Mouse (Mus musculus) heart, adult 2 months (tissue): ENCODE measurements around the gene Stxbp3. TPM values are rescaled to one million over a fixed set of nuclear protein-coding genes. Genes with fewer than 3 reads are reported as not detected.

Experiments used
- DNase-seq, 2 experiments: peaks; one replicate each; pipeline ENCODE4 v3.0.0; 2021
- H3K27ac ChIP-seq: fragments of 200-600 bp; 2 replicates; pipeline ENCODE4 v1.8.1; 2022
- H3K27me3 ChIP-seq: fragments of 200-500 bp; 2 replicates; pipeline ENCODE4 v1.6.1; 2012; ENCODE audit warnings: mild to moderate bottlenecking, low read length, inconsistent platforms, mixed read lengths; ENCODE audit not compliant: control insufficient read depth, insufficient read depth
- H3K36me3 ChIP-seq: fragments of 200-500 bp; 2 replicates; pipeline ENCODE4 v1.6.1; 2012; ENCODE audit warnings: low read length, inconsistent platforms; ENCODE audit not compliant: control insufficient read depth, insufficient read depth
- H3K4me1 ChIP-seq: fragments of 200-500 bp; 2 replicates; pipeline ENCODE4 v1.6.1; 2011; ENCODE audit warnings: low read length; ENCODE audit not compliant: control insufficient read depth, insufficient read depth
- H3K4me3 ChIP-seq: fragments of 200-600 bp; 2 replicates; pipeline ENCODE4 v1.8.1; 2022
- H3K79me2 ChIP-seq: fragments of 200-500 bp; replicated peaks from 2 replicates; pipeline ENCODE4 v1.6.1; 2012; ENCODE audit warnings: mild to moderate bottlenecking, inconsistent platforms, low read length, moderate library complexity, mixed read lengths; ENCODE audit not compliant: control insufficient read depth, insufficient read depth
- H3K9ac ChIP-seq: fragments of 200-500 bp; 2 replicates; pipeline ENCODE4 v1.6.1; 2012; ENCODE audit warnings: low read depth, mild to moderate bottlenecking, control low read depth, inconsistent platforms, low read length, mixed read lengths
- CTCF ChIP-seq: fragments of 200-600 bp; IDR thresholded peaks from 2 replicates; pipeline ENCODE4 v1.8.1; 2022; ENCODE audit warnings: antibody characterized with exemption, mild to moderate bottlenecking, moderate library complexity
- EP300 ChIP-seq: fragments of 200-500 bp; IDR thresholded peaks from 2 replicates; pipeline ENCODE4 v1.6.1; 2011; ENCODE audit warnings: low read depth, low read length, control low read depth; ENCODE audit not compliant: insufficient read depth
- POLR2A ChIP-seq: fragments of 200-500 bp; IDR thresholded peaks from 2 replicates; pipeline ENCODE4 v1.6.1; 2011; ENCODE audit warnings: mild to moderate bottlenecking, low read depth, low read length, control low read depth; ENCODE audit not compliant: insufficient read depth
- WGBS: fragments of 180-500 bp; shearing (Covaris S2); methylation state at CpG from one replicate; pipeline ENCODE4 v1.1.7; 2018; 5-methylcytosine and 5-hydroxymethylcytosine counted together
- intact Hi-C: fragments of 180-260 bp; cut with DNase I; formaldehyde crosslinking; loops from one replicate; pipeline ENCODE4 v1.15.1; 2025
- polyA plus RNA-seq: library from polyadenylated mRNA; depleted of rRNA; stranded (reverse); fragments of >200 nt; gene quantifications from 2 replicates; pipeline ENCODE4 v1.2.3, GENCODE M21; 2012
- total RNA-seq, 2 experiments: library from RNA; stranded (reverse); gene quantifications; 2 replicates each; pipeline ENCODE4 v1.2.3; 2021

The Stxbp3 gene
- total and polyA plus RNA-seq, 3 experiments = 7.0 to 27.3 (median 25.7) TPM

GRCm38 (mm10) chr3:108786520-108786919, 53.8 kb downstream of the Stxbp3 start:
- Histone ChIP-seq H3K4me3 (no peak overlapping the region), H3K4me1 (no peaks in the 10 kb centered on the region), H3K27me3 (no peaks in the 10 kb centered on the region), H3K79me2 (no peaks in the 10 kb centered on the region), H3K36me3 (no peaks in the 10 kb centered on the region), H3K9ac (no peak overlapping the region), H3K27ac (no peak overlapping the region)
- TF ChIP-seq CTCF (no peak), POLR2A (no peak), EP300 (no peak)
- 44% methylated on average over 6 of the region's 6 CpGs for WGBS
- intact Hi-C loops = no loop called here
- DNase-seq = no peak

GRCm38 (mm10) chr3:108782364-108782895, 57.9 kb downstream of the Stxbp3 start:
- Histone ChIP-seq H3K4me3 (no peak overlapping the region), H3K79me2 (no peaks in the 10 kb centered on the region), H3K36me3 (no peaks in the 10 kb centered on the region), H3K4me1 (peaks cover 4% of the 10 kb centered on the region), H3K27ac (peak overlapping the region; percentile 51), H3K27me3 (no peaks in the 10 kb centered on the region), H3K9ac (no peak overlapping the region; the same call in 1 of the 2 replicates)
- intact Hi-C loops = no loop called here
- 41% methylated on average over 6 of the region's 6 CpGs for WGBS
- peak in 1 of 2 experiments; percentile 26 for DNase-seq
- TF ChIP-seq POLR2A = no peak
- TF ChIP-seq CTCF = no peak
- no peak for TF ChIP-seq EP300

- Histone ChIP-seq H3K36me3 (no peaks in the 10 kb centered on the region), H3K79me2 (no peaks in the 10 kb centered on the region), H3K4me3 (no peak overlapping the region), H3K27me3 (no peaks in the 10 kb centered on the region), H3K9ac (no peak overlapping the region), H3K4me1 (peaks cover 4% of the 10 kb centered on the region), H3K27ac (peak overlapping the region; percentile 45)
- DNase-seq = no peak
- 55% methylated on average over 5 of the region's 5 CpGs for WGBS
- intact Hi-C loops = no loop called here
- no peak for TF ChIP-seq EP300
- no peak for TF ChIP-seq CTCF
- no peak for TF ChIP-seq POLR2A
Observed at GRCm38 (mm10) chr3:108781884-108782270, 58.4 kb downstream of the Stxbp3 start.

- Histone ChIP-seq H3K27me3 (no peaks in the 10 kb centered on the region), H3K27ac (peak overlapping the region; percentile 45), H3K79me2 (no peaks in the 10 kb centered on the region), H3K4me1 (peaks cover 4% of the 10 kb centered on the region), H3K36me3 (no peaks in the 10 kb centered on the region), H3K4me3 (no peak overlapping the region), H3K9ac (no peak overlapping the region)
- DNase-seq = peak in 1 of 2 experiments; percentile 55
- intact Hi-C loops = no loop called here
- TF ChIP-seq POLR2A (0 out of 2 replicates have a peak, but pooled peaks have one; percentile 16), EP300 (no peak)
- 51% methylated on average over 10 of the region's 10 CpGs for WGBS
Observed at GRCm38 (mm10) chr3:108781238-108781883, 59.0 kb downstream of the Stxbp3 start.

GRCm38 (mm10) chr3:108778761-108779540, 61.4 kb downstream of the Stxbp3 start:
- H3K4me1 ChIP-seq = peaks cover 4% of the 10 kb centered on the region
- no peak for TF ChIP-seq CTCF
- TF ChIP-seq EP300 = no peak
- intact Hi-C loops = no loop called here
- WGBS = 71% methylated on average over 4 of the region's 4 CpGs
- H3K27ac ChIP-seq = no peak overlapping the region
- H3K79me2 ChIP-seq = no peaks in the 10 kb centered on the region
- DNase-seq = no peak
- H3K9ac ChIP-seq = no peak overlapping the region
- no peaks in the 10 kb centered on the region for H3K36me3 ChIP-seq
- H3K4me3 ChIP-seq = no peak overlapping the region
- no peaks in the 10 kb centered on the region for H3K27me3 ChIP-seq

- Histone ChIP-seq H3K27me3 (no peaks in the 10 kb centered on the region), H3K4me1 (peaks cover 2% of the 10 kb centered on the region; the same call in 1 of the 2 replicates), H3K27ac (no peak overlapping the region), H3K4me3 (no peak overlapping the region), H3K36me3 (no peaks in the 10 kb centered on the region), H3K79me2 (no peaks in the 10 kb centered on the region), H3K9ac (no peak overlapping the region)
- WGBS = 83% methylated on average over 3 of the region's 3 CpGs
- no peak for DNase-seq
- peak; percentile 14; the same call in 1 of the 2 replicates for TF ChIP-seq CTCF
- TF ChIP-seq POLR2A = no peak
- intact Hi-C loops = loop anchor here (5.0 kb wide), 3 partner anchors 51 to 371 kb away; partner anchors contain the start of gene Gpsm2
Observed at GRCm38 (mm10) chr3:108772811-108773210, 67.5 kb downstream of the Stxbp3 start.
